ENCODE assay signal across 20 mouse cellular contexts in the genomic region with DNA sequence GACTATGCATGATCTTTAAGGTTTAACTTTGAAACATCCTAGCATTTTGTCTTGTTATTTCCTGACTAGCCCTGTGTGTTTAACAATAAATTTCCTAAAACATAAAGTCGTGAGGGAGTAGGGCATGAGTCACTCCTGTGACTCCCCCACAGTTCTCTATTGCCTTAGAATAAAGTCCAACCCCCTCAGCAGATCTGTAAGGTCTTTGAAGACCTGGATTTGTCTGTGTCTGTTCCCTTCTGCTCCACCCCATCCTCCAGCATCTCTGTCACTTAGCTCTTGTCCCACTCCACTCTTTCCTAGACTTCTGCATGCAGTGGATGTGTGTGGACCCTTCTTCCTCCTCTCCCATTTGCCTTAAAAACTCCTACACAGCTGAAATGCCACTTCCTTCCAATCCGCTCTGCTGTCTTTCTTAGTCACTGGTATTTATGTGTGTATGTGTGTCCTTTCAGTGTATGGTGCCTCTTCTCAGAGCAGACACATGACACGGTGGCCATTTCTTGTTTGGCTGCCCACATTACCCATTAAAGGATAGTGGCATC.
DNase-seq lines count a peak whose midpoint lies in the region; ATAC-seq lines count a peak whose summit lies in the region.
"Had no signal": no experiment of that assay in that cellular context is flagged by ENCODE, and none has a peak within 500 bp of the region (broad histone marks: within the 10 kb centered on the region; RNA-seq: fewer than 3 reads in every experiment).

No protein-coding gene starts in this region.

- ATAC-seq in frontal cortex, adult (ENCODE audit: low TSS enrichment), result peak; percentile 92
- ATAC-seq: activated CD4-positive, CD25-positive, alpha-beta regulatory T cell, adult 4 months; forebrain, embryonic 13.5 days; forebrain, embryonic 16.5 days; hindbrain, postnatal 0 days had no signal

- no peak for DNase-seq in frontal cortex, postnatal 10 days (ENCODE audit: low spot score in 2 of 2)
- peak; percentile 36 to 38 for DNase-seq in left cerebral cortex, postnatal 36 days (ENCODE audit: low spot score in 2 of 2)
- DNase-seq in left cerebral cortex, postnatal 4 days, result no peak
- DNase-seq in right cerebral cortex, postnatal 25 days, result peak; percentile 28
- no peak for DNase-seq in right cerebral cortex, postnatal 10 days (ENCODE audit: low spot score in 2 of 2)
- DNase-seq: adrenal gland, adult 8-10 months; adrenal gland, postnatal 25 days; cerebellum, adult 18-20 months; cerebellum, adult 9-10 months; cerebellum, postnatal 14 days; gastrocnemius, postnatal 10 days; gastrocnemius, postnatal 36 days; heart, adult 2 months; heart, postnatal 14 days; heart, postnatal 4 days had no signal

- intact Hi-C loops in left cerebral cortex, postnatal 36 days (cut with DNase I), result loop anchor here (2.0 kb wide), 1 partner anchor 61 kb away; no protein-coding TSS in a partner anchor
- intact Hi-C loops in left cerebral cortex, postnatal 4 days (cut with DNase I), result no loop called here

Comparison
In these comparisons a context has a peak if more than half of its experiments do, and no peak if none do; other contexts are left out.
1. DNase-seq: peak in left cerebral cortex, postnatal 36 days (2 of 2) and right cerebral cortex, postnatal 25 days (single experiment); none in frontal cortex, postnatal 10 days (0 of 2), left cerebral cortex, postnatal 4 days (single experiment) and right cerebral cortex, postnatal 10 days (0 of 2).